Mouse (Mus musculus) CH12.LX (cell line): ENCODE results near the gene Abraxas2. TPM values are rescaled to one million over a fixed set of nuclear protein-coding genes. Genes with fewer than 3 reads are reported as not detected.

Experiments used
- DNase-seq: peaks from one replicate; pipeline ENCODE4 v3.0.0-alpha.2; 2013; ENCODE audit errors: extremely low read depth
- H3K27ac ChIP-seq: 2 replicates; pipeline ENCODE4 v1.5.1; 2012; ENCODE audit warnings: low read depth, mild to moderate bottlenecking, control low read depth, moderate library complexity; ENCODE audit not compliant: insufficient read depth
- H3K27me3 ChIP-seq: replicated peaks from 2 replicates; pipeline ENCODE3; 2012; ENCODE audit warnings: inconsistent platforms
- H3K36me3 ChIP-seq, 2 experiments: replicated peaks in 1 of 2; 2 replicates each; pipeline versions ENCODE3 to v1.6.1; 2012; ENCODE audit warnings: inconsistent platforms in 1 of 2, low read length in 1 of 2, mild to moderate bottlenecking in 1 of 2, mixed read lengths in 1 of 2, moderate library complexity in 1 of 2; ENCODE audit not compliant: control insufficient read depth in 1 of 2, insufficient read depth in 1 of 2
- H3K4me1 ChIP-seq, 2 experiments: 2 replicates each; pipeline ENCODE4 v1.6.1; 2012; ENCODE audit warnings: inconsistent platforms in 1 of 2, moderate library complexity in 1 of 2; ENCODE audit not compliant: insufficient read depth in 2 of 2, control insufficient read depth in 1 of 2
- H3K4me2 ChIP-seq: 2 replicates; pipeline ENCODE4 v1.6.1; 2012; ENCODE audit warnings: low read depth, mild to moderate bottlenecking, control low read depth; ENCODE audit not compliant: poor library complexity, insufficient read depth, severe bottlenecking
- H3K4me3 ChIP-seq, 3 experiments: fragments of 150-350 bp in 1 of 3; sonication (generic) in 1 of 3; replicated peaks in 1 of 3; 2 replicates each; pipeline versions ENCODE3 to v1.5.1; 2011 to 2012; ENCODE audit warnings: low read depth in 2 of 3, low read length in 2 of 3, mild to moderate bottlenecking in 2 of 3, moderate library complexity in 2 of 3, control low read depth in 1 of 3, improper control_type of control experiment in 1 of 3, inconsistent platforms in 1 of 3, mixed read lengths in 1 of 3; ENCODE audit not compliant: poor library complexity in 1 of 3
- H3K79me2 ChIP-seq: replicated peaks from 2 replicates; pipeline ENCODE4 v1.6.1; 2012; ENCODE audit warnings: mild to moderate bottlenecking, moderate library complexity; ENCODE audit not compliant: control insufficient read depth, poor library complexity, insufficient read depth, severe bottlenecking; ENCODE audit errors: extremely low read depth
- H3K9ac ChIP-seq: 2 replicates; pipeline ENCODE4 v1.6.1; 2012; ENCODE audit warnings: low read depth, mild to moderate bottlenecking, control low read depth, moderate library complexity; ENCODE audit not compliant: insufficient read depth
- H3K9me3 ChIP-seq: replicated peaks from 2 replicates; pipeline ENCODE3; 2012; ENCODE audit warnings: low read length, inconsistent platforms, mixed read lengths
- CHD1 ChIP-seq: IDR thresholded peaks from 2 replicates; pipeline ENCODE4 v1.6.1; 2012; ENCODE audit warnings: low read depth, low read length, improper control_type of control experiment, inconsistent platforms
- CHD2 ChIP-seq: IDR thresholded peaks from 2 replicates; pipeline ENCODE4 v1.6.1; 2011; ENCODE audit warnings: low read length, improper control_type of control experiment
- CTCF ChIP-seq, 2 experiments: IDR thresholded peaks in 1 of 2; conservative IDR thresholded peaks in 1 of 2; 2 replicates each; pipeline ENCODE4 v1.5.1; 2011 to 2012; ENCODE audit warnings: low read depth in 2 of 2, low read length in 2 of 2, improper control_type of control experiment in 1 of 2, inconsistent platforms in 1 of 2, mild to moderate bottlenecking in 1 of 2, moderate library complexity in 1 of 2
- E2F4 ChIP-seq: IDR thresholded peaks from 2 replicates; pipeline ENCODE4 v1.6.1; 2011; ENCODE audit warnings: low read depth, low read length, improper control_type of control experiment; ENCODE audit not compliant: insufficient replicate concordance
- ELF1 ChIP-seq: IDR thresholded peaks from 2 replicates; pipeline ENCODE4 v1.6.1; 2014; ENCODE audit warnings: low read depth, mild to moderate bottlenecking, inconsistent platforms, low read length, improper control_type of control experiment
- ETS1 ChIP-seq: conservative IDR thresholded peaks from 2 replicates; pipeline ENCODE4 v1.6.1; 2012; ENCODE audit warnings: low read depth, mild to moderate bottlenecking, inconsistent platforms, low read length, improper control_type of control experiment, moderate library complexity
- GABPA ChIP-seq: IDR thresholded peaks from 2 replicates; pipeline ENCODE4 v1.6.1; 2012; ENCODE audit warnings: low read depth, low read length, improper control_type of control experiment, inconsistent platforms; ENCODE audit not compliant: insufficient replicate concordance
- JUN ChIP-seq: IDR thresholded peaks from 2 replicates; pipeline ENCODE4 v1.6.1; 2011; ENCODE audit warnings: low read depth, mild to moderate bottlenecking, low read length, improper control_type of control experiment, moderate library complexity; ENCODE audit not compliant: insufficient read depth
- JUND ChIP-seq: conservative IDR thresholded peaks from 2 replicates; pipeline ENCODE4 v1.6.1; 2011; ENCODE audit warnings: low read depth, low read length, improper control_type of control experiment
- KAT2A ChIP-seq: IDR thresholded peaks from 2 replicates; pipeline ENCODE4 v1.6.1; 2012; ENCODE audit warnings: low read length, improper control_type of control experiment, inconsistent platforms; ENCODE audit not compliant: insufficient replicate concordance
- NELFE ChIP-seq: IDR thresholded peaks from 2 replicates; pipeline ENCODE4 v1.6.1; 2011; ENCODE audit warnings: low read depth, low read length, improper control_type of control experiment
- NRF1 ChIP-seq: IDR thresholded peaks from 2 replicates; pipeline ENCODE4 v1.6.1; 2014; ENCODE audit warnings: low read depth, mild to moderate bottlenecking, inconsistent platforms, low read length, improper control_type of control experiment, moderate library complexity
- PAX5 ChIP-seq: IDR thresholded peaks from 2 replicates; pipeline ENCODE4 v1.6.1; 2012; ENCODE audit warnings: low read length, inconsistent platforms, mixed read lengths
- POLR2A ChIP-seq: IDR thresholded peaks from 2 replicates; pipeline ENCODE4 v1.6.1; 2011; ENCODE audit warnings: low read depth, mild to moderate bottlenecking, improper control_type of control experiment, low read length
- RCOR1 ChIP-seq: conservative IDR thresholded peaks from 2 replicates; pipeline ENCODE4 v1.6.1; 2012; ENCODE audit warnings: low read depth, mild to moderate bottlenecking, inconsistent platforms, low read length, improper control_type of control experiment
- SIN3A ChIP-seq: IDR thresholded peaks from 2 replicates; pipeline ENCODE4 v1.6.1; 2012; ENCODE audit warnings: low read length, improper control_type of control experiment, inconsistent platforms
- SMC3 ChIP-seq: IDR thresholded peaks from 2 replicates; pipeline ENCODE4 v1.6.1; 2011; ENCODE audit warnings: low read depth, low read length, improper control_type of control experiment
- UBTF ChIP-seq: IDR thresholded peaks from 2 replicates; pipeline ENCODE4 v1.6.1; 2012; ENCODE audit warnings: low read depth, mild to moderate bottlenecking, inconsistent platforms, low read length, improper control_type of control experiment, moderate library complexity
- USF2 ChIP-seq: conservative IDR thresholded peaks from 2 replicates; pipeline ENCODE4 v1.6.1; 2011; ENCODE audit warnings: low read depth, low read length, improper control_type of control experiment
- ZMIZ1 ChIP-seq: IDR thresholded peaks from 2 replicates; pipeline ENCODE4 v1.6.1; 2012; ENCODE audit warnings: low read depth, mild to moderate bottlenecking, inconsistent platforms, low read length, improper control_type of control experiment
- dilution Hi-C: fragments of 300-500 bp; cut with MboI; formaldehyde crosslinking; loops from 2 replicates; pipeline ENCODE4 v1.14.3; 2020; ENCODE audit warnings: low sequenced_read_pairs; ENCODE audit not compliant: extremely low pct_unique_long_range_greater_than_20kb, extremely low pct_ligation_motif_present
- in situ Hi-C: fragments of 300-500 bp; cut with MboI; formaldehyde crosslinking; loops from 3 replicates; pipeline ENCODE4 v1.14.3; 2019; ENCODE audit warnings: low sequenced_read_pairs, low pct_ligation_motif_present, low pct_unique_long_range_greater_than_20kb, mixed read lengths
- polyA plus RNA-seq: library from polyadenylated mRNA; unstranded; fragments of >175 nt; gene quantifications from 2 replicates; pipeline ENCODE4 v1.2.1, GENCODE M21; 2012; ENCODE audit warnings: low read depth; ENCODE audit not compliant: insufficient read length
- total RNA-seq, 2 experiments: library from RNA; depleted of rRNA; stranded (reverse); fragments of 300-350 nt in 1 of 2; fragments of >200 nt in 1 of 2; gene quantifications; 2 replicates each; pipeline ENCODE4 v1.2.3; 2012 to 2014

The Abraxas2 gene
- total and polyA plus RNA-seq, 3 experiments: 20.1 to 28.4 (median 21.3) TPM

DNA sequence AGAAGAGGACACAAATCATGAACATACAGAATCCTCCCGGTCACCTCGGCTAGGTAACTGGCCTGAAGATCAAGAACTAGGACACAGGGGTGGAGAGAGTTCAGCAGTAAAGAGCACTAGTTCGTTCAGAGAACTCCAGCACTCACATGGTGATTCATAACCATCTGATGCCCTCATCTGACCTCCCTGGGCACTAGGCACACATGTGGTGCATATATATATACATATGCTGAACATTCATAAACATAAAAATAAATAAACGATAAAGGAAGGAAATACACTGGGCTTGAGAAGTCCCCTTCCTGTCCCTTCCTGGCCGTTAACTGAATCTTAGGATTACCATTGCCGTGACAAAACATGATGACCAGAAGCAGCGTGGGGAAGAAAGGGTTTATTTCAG, 33.8 kb downstream of the Abraxas2 start:
- dilution Hi-C loops (no loop called here), in situ Hi-C loops (no loop called here)
- no peak overlapping the region for H3K27ac ChIP-seq
- H3K4me1 ChIP-seq: peaks cover 0 to under 1% of the 10 kb centered on the region in 2 experiments; a peak in 1 of 4 replicates
- no peaks in the 10 kb centered on the region for H3K27me3 ChIP-seq
- H3K4me3 ChIP-seq: no peak overlapping the region
- TF ChIP-seq NELFE: no peak
- TF ChIP-seq CHD2: no peak
- TF ChIP-seq JUND: no peak
- no peak for TF ChIP-seq SMC3
- no peak for TF ChIP-seq ZMIZ1
- no peak for TF ChIP-seq KAT2A
- no peak for TF ChIP-seq JUN
- TF ChIP-seq CHD1: no peak
- no peak for TF ChIP-seq ETS1
- no peak for TF ChIP-seq USF2
- TF ChIP-seq ELF1: no peak
- TF ChIP-seq PAX5: no peak
- no peak for TF ChIP-seq RCOR1
- TF ChIP-seq UBTF: no peak
- no peak for TF ChIP-seq NRF1
- TF ChIP-seq GABPA: no peak
- no peak for TF ChIP-seq SIN3A
- TF ChIP-seq POLR2A: no peak
- no peak for TF ChIP-seq E2F4
- TF ChIP-seq CTCF (conservative IDR thresholded peaks at IDR 0.05 in 1 of 2, IDR thresholded peaks at IDR 0.05 in 1 of 2; ENCODE audit: low read depth in 2 of 2, low read length in 2 of 2): no peak
- no peak for DNase-seq
- no peak overlapping the region for H3K4me2 ChIP-seq
- H3K9me3 ChIP-seq: peaks cover under 1% of the 10 kb centered on the region
- no peaks in the 10 kb centered on the region for H3K79me2 ChIP-seq
- no peaks in the 10 kb centered on the region for H3K36me3 ChIP-seq
- H3K9ac ChIP-seq: no peak overlapping the region

DNA sequence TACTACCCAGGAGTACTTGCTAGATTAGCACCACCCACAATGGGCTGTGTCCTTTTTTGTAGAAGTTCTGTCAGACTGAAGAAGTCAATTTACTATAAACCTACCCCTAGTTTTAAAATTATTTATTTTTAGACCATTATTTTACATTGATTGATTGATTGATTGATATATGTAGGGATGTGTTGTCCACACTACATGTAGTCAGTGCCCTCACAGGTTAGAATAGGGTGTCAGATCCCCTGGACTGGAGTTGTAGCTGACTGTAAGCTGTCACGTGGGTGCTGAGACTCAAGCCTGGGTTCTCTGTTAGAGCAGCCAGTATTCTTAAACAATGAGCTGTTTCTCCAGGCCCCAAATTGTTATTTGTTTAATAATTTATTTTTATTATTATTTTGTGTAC, 34.3 kb downstream of the Abraxas2 start:
- in situ Hi-C loops: no loop called here
- no peak overlapping the region for H3K27ac ChIP-seq
- H3K4me3 ChIP-seq: no peak overlapping the region

More for the DNA sequence above, 34.3 kb downstream of the Abraxas2 start:
- dilution Hi-C loops: no loop called here
- Histone ChIP-seq H3K9ac (no peak overlapping the region), H3K9me3 (peaks cover 3% of the 10 kb centered on the region), H3K36me3 (no peaks in the 10 kb centered on the region), H3K79me2 (no peaks in the 10 kb centered on the region), H3K4me2 (no peak overlapping the region), H3K4me1 (no peaks in the 10 kb centered on the region), H3K27me3 (no peaks in the 10 kb centered on the region)
- no peak for DNase-seq
- TF ChIP-seq ELF1: no peak
